26 mouse cellular contexts compared by ENCODE assay signal in the genomic region with DNA sequence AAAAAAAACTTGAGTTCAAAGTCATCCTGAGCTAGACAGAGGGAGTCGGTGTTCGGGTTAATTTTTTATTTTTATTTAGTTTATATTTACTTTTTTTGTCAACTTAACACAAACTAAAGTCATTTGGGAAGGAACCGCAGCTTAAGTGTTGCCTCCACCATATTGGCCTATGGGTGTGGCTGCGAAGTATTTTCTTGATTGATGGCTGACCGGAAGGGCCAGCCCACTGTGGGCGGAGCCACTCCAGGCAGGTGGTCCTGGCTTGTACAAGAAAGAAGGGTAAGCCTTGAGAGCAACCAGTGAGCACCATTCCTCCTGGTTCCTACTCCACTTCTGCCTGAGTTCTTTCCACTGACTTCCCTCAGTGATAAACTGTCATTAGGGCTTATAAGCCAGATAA. TPM values are rescaled to one million over a fixed set of nuclear protein-coding genes. Genes with fewer than 3 reads are reported as not detected.
DNase-seq lines count a peak whose midpoint lies in the region; ATAC-seq lines count a peak whose summit lies in the region.
"Had no signal": no experiment of that assay in that cellular context is flagged by ENCODE, and none has a peak within 500 bp of the region (broad histone marks: within the 10 kb centered on the region; RNA-seq: fewer than 3 reads in every experiment).

No protein-coding gene starts in this region.

- no peak overlapping the region for H3K4me2 ChIP-seq in midbrain, embryonic 16.5 days (ENCODE audit: low read length)
- H3K4me2 ChIP-seq: embryonic facial prominence, embryonic 13.5 days; embryonic facial prominence, embryonic 15.5 days; forebrain, embryonic 12.5 days had no signal

- H3K36me3 ChIP-seq in midbrain, embryonic 16.5 days (ENCODE audit: control insufficient read depth, insufficient read depth, low read length), result no peaks in the 10 kb centered on the region
- H3K36me3 ChIP-seq: embryonic facial prominence, embryonic 13.5 days; embryonic facial prominence, embryonic 15.5 days; forebrain, embryonic 10.5 days; forebrain, embryonic 12.5 days had no signal

- H3K9ac ChIP-seq in midbrain, embryonic 16.5 days (ENCODE audit: low read depth, low read length), result no peak overlapping the region
- H3K9ac ChIP-seq: embryonic facial prominence, embryonic 13.5 days; embryonic facial prominence, embryonic 15.5 days; forebrain, embryonic 12.5 days had no signal

- ATAC-seq in midbrain, embryonic 16.5 days, result no peak
- ATAC-seq: forebrain, embryonic 14.5 days; forebrain, embryonic 16.5 days had no signal

- DNase-seq in kidney, adult 9 months, result peak; percentile 69
- DNase-seq in kidney, postnatal 10 days, result no peak
- peak; percentile 87 for DNase-seq in ES-CJ7 (ENCODE audit: low read depth, low spot score)
- DNase-seq in ZHBTc4 (ENCODE audit: low read depth, low spot score), result peak; percentile 66
- no peak for DNase-seq in urinary bladder, postnatal 36 days (ENCODE audit: low spot score in 2 of 2)
- DNase-seq: adrenal gland, adult 2 months; adrenal gland, postnatal 10 days; adrenal gland, postnatal 25 days; cerebellum, adult 11 months; cerebellum, adult 18-20 months; cerebellum, adult 8-10 months; cerebellum, adult 9-11 months; cerebellum, postnatal 14 days; cerebellum, postnatal 36 days; embryo, embryonic 11 days had no signal

- H3K4me1 ChIP-seq in midbrain, embryonic 16.5 days (ENCODE audit: control insufficient read depth, insufficient read depth, low read length), result no peaks in the 10 kb centered on the region
- H3K4me1 ChIP-seq: embryonic facial prominence, embryonic 13.5 days; embryonic facial prominence, embryonic 15.5 days; forebrain, embryonic 10.5 days; forebrain, embryonic 12.5 days had no signal

- H3K27ac ChIP-seq in midbrain, embryonic 16.5 days (ENCODE audit: low read length), result no peak overlapping the region
- H3K27ac ChIP-seq: embryonic facial prominence, embryonic 13.5 days; embryonic facial prominence, embryonic 15.5 days; forebrain, embryonic 10.5 days; forebrain, embryonic 12.5 days had no signal

- H3K27me3 ChIP-seq in midbrain, embryonic 16.5 days (ENCODE audit: control insufficient read depth, insufficient read depth, low read depth, low read length), result no peaks in the 10 kb centered on the region
- H3K27me3 ChIP-seq: embryonic facial prominence, embryonic 15.5 days had no signal

- no peak overlapping the region for H3K4me3 ChIP-seq in midbrain, embryonic 16.5 days (ENCODE audit: low read depth, low read length)
- H3K4me3 ChIP-seq: embryonic facial prominence, embryonic 13.5 days; embryonic facial prominence, embryonic 15.5 days; erythroblast, embryonic 14.5 days; forebrain, embryonic 10.5 days; forebrain, embryonic 12.5 days had no signal

- 86% methylated on average over 6 of the region's 6 CpGs for WGBS in midbrain, embryonic 16.5 days

- no peaks in the 10 kb centered on the region for H3K9me3 ChIP-seq in midbrain, embryonic 16.5 days (replicated peaks; ENCODE audit: control insufficient read depth, low read length, poor library complexity, severe bottlenecking)
- H3K9me3 ChIP-seq: embryonic facial prominence, embryonic 13.5 days; embryonic facial prominence, embryonic 15.5 days; forebrain, embryonic 10.5 days; forebrain, embryonic 12.5 days had no signal

RNA-seq across cellular contexts. Expression of gene Slc47a1, which starts 14.0 kb away (rescaled TPM):
- 0.21 and 0.46 TPM in 2 replicates for polyA plus RNA-seq in midbrain, embryonic 16.5 days (2015; fragmentation: Nextera tagmentation; extraction: Ambion mirVana)
- polyA plus RNA-seq: erythroblast, embryonic 14.5 days; forebrain, embryonic 12.5 days; forebrain, embryonic 14.5 days had no signal

RNA-seq across cellular contexts. Expression of gene Slc47a2, which starts 21.4 kb away (rescaled TPM):
- 0.09 TPM in 1 of 2 replicates, not detected in the other for polyA plus RNA-seq in midbrain, embryonic 16.5 days (2015; fragmentation: Nextera tagmentation; extraction: Ambion mirVana)
- polyA plus RNA-seq: brain, embryonic 14.5 days; C2C12; embryonic facial prominence, embryonic 11.5 days; embryonic facial prominence, embryonic 13.5 days; erythroblast, embryonic 14.5 days; forebrain, embryonic 10.5 days; forebrain, embryonic 12.5 days; forebrain, embryonic 14.5 days; forebrain, embryonic 16.5 days had no signal

Comparison
In these comparisons a context has a peak if more than half of its experiments do, and no peak if none do; other contexts are left out.
1. DNase-seq: peak in kidney, adult 9 months (single experiment), ES-CJ7 (single experiment) and ZHBTc4 (single experiment); none in kidney, postnatal 10 days (single experiment) and urinary bladder, postnatal 36 days (0 of 2).